Mouse (Mus musculus) midbrain, embryonic 13.5 days (tissue): ENCODE measurements around the gene Cep89. TPM values are rescaled to one million over a fixed set of nuclear protein-coding genes. Genes with fewer than 3 reads are reported as not detected.

Experiments
- ATAC-seq: fragments of 200-750 bp; cut with Nextera tagmentation; 2 replicates; pipeline ENCODE4 v1.8.0; 2017; ENCODE audit warnings: mild to moderate bottlenecking, moderate TSS enrichment, moderate library complexity
- H3K27ac ChIP-seq: fragments of 300-500 bp; sonication (generic); 2 replicates; pipeline ENCODE4 v1.5.1; 2015; ENCODE audit warnings: inconsistent platforms, mild to moderate bottlenecking, moderate library complexity
- H3K27me3 ChIP-seq: fragments of 300-500 bp; sonication (generic); 2 replicates; pipeline ENCODE4 v1.6.1; 2015; ENCODE audit warnings: mild to moderate bottlenecking, inconsistent platforms
- H3K36me3 ChIP-seq: fragments of 300-500 bp; sonication (generic); 2 replicates; pipeline ENCODE4 v1.6.1; 2015; ENCODE audit warnings: mild to moderate bottlenecking, inconsistent platforms
- H3K4me1 ChIP-seq: fragments of 300-500 bp; sonication (generic); replicated peaks from 2 replicates; pipeline ENCODE4 v1.6.1; 2015; ENCODE audit warnings: inconsistent platforms
- H3K4me2 ChIP-seq: fragments of 300-500 bp; sonication (generic); replicated peaks from 2 replicates; pipeline ENCODE4 v1.6.1; 2015; ENCODE audit warnings: moderate library complexity, mild to moderate bottlenecking, inconsistent platforms
- H3K4me3 ChIP-seq: fragments of 300-500 bp; sonication (generic); replicated peaks from 2 replicates; pipeline ENCODE4 v1.5.1; 2015; ENCODE audit warnings: mild to moderate bottlenecking, inconsistent platforms
- H3K9ac ChIP-seq: fragments of 300-500 bp; sonication (generic); replicated peaks from 2 replicates; pipeline ENCODE4 v1.6.1; 2015; ENCODE audit warnings: mild to moderate bottlenecking, inconsistent platforms
- H3K9me3 ChIP-seq: fragments of 300-500 bp; sonication (generic); 2 replicates; pipeline ENCODE4 v1.6.1; 2016; ENCODE audit warnings: mild to moderate bottlenecking, inconsistent platforms
- WGBS: fragments of 180-500 bp; shearing (Covaris S2); methylation state at CpG from one replicate; pipeline ENCODE4 v1.1.7; 2015; 5-methylcytosine and 5-hydroxymethylcytosine counted together
- polyA plus RNA-seq: library from polyadenylated mRNA; unstranded; fragments of >200 nt; fragmentation: Nextera tagmentation; extraction: Ambion mirVana; gene quantifications from 2 replicates; pipeline ENCODE4 v1.2.1, GENCODE M21; 2015

Gene Cep89
- polyA plus RNA-seq, 1 experiment from 2014 or later = 38.3 TPM

DNA sequence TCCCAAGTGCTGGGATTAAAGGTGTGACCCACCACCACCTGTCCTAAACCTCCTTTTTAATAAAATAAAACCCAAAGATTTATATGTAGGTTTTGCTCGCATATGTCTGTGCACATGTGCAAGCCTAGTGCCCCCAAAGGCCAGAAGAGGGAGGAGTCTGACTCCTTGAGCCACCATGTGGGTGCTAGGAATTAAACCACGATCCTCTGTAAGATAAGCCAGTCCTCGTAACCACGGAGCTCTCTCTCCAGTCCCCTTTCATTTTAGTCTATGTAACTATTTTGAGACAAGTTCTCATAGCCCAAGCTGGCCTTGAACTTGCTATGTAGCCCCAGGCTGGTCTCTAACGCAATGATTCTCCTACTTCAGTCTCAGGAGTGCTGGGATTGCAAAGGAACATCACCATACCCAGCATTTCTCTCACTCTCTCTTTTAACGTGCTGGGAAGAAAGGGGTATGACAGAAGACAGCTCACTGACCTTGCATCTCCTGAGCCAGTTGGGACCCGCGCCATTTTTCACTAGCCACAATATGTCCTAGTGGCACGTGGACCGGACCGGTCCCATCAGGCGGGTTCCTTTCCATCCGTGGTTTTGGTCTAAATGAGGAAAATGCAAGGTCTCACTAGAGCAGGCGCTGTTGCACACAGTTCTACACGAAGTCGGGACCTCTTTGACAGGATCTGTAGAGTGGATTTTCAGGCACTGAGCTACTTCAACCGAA, 940 bp upstream of the Cep89 start:
- peak overlapping the region; percentile 71 for H3K4me3 ChIP-seq
- peaks cover 48% of the 10 kb centered on the region for H3K36me3 ChIP-seq
- no peaks in the 10 kb centered on the region for H3K27me3 ChIP-seq
- peaks cover 23% of the 10 kb centered on the region for H3K4me1 ChIP-seq
- H3K27ac ChIP-seq = no peak overlapping the region
- peak overlapping the region; percentile 75 for H3K9ac ChIP-seq
- no peaks in the 10 kb centered on the region for H3K9me3 ChIP-seq
- WGBS = 11% methylated on average over 17 of the region's 17 CpGs
- peak; percentile 2; the same call in 1 of the 2 replicates for ATAC-seq
- peak overlapping the region; percentile 83 for H3K4me2 ChIP-seq

GRCm38 (mm10) chr7:35401169-35401568, 4.3 kb downstream of the Cep89 start:
- H3K36me3 ChIP-seq = peaks cover 67% of the 10 kb centered on the region
- H3K9ac ChIP-seq = no peak overlapping the region
- WGBS = 91% methylated on average over 4 of the region's 4 CpGs

DNA sequence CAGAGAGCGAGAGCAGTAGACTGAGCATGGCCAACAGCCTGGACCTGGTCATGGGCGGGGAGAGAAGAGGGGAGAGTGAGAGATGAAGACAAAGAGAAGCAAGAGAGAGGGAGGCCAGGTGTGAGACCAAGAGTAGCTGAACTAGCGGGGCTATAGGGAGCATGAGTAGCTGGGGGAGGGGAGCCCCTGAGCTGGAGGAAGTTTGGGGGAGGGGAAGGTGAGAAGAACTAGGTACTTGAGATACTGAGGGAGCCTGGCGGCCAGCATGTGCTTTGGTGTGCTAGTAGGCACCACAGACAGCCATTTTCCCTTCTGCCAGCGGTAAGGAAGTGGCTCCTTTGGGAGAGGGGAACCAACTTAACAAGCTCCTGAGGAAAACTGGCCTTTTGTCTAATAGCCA, 18.4 kb downstream of the Cep89 start:
- no peak overlapping the region for H3K27ac ChIP-seq
- H3K36me3 ChIP-seq = peaks cover 86% of the 10 kb centered on the region
- H3K27me3 ChIP-seq = no peaks in the 10 kb centered on the region
- no peak for ATAC-seq
- H3K9ac ChIP-seq = no peak overlapping the region
- WGBS = 74% methylated on average over 5 of the region's 5 CpGs
- no peak overlapping the region for H3K4me2 ChIP-seq
- no peak overlapping the region for H3K4me3 ChIP-seq
- no peaks in the 10 kb centered on the region for H3K4me1 ChIP-seq
- H3K9me3 ChIP-seq = no peaks in the 10 kb centered on the region

More at GRCm38 (mm10) chr7:35401169-35401568, 4.3 kb downstream of the Cep89 start:
- Histone ChIP-seq H3K9me3 (no peaks in the 10 kb centered on the region), H3K27me3 (no peaks in the 10 kb centered on the region), H3K4me3 (no peak overlapping the region), H3K4me2 (no peak overlapping the region), H3K4me1 (peaks cover 13% of the 10 kb centered on the region), H3K27ac (no peak overlapping the region)
- no peak for ATAC-seq

DNA sequence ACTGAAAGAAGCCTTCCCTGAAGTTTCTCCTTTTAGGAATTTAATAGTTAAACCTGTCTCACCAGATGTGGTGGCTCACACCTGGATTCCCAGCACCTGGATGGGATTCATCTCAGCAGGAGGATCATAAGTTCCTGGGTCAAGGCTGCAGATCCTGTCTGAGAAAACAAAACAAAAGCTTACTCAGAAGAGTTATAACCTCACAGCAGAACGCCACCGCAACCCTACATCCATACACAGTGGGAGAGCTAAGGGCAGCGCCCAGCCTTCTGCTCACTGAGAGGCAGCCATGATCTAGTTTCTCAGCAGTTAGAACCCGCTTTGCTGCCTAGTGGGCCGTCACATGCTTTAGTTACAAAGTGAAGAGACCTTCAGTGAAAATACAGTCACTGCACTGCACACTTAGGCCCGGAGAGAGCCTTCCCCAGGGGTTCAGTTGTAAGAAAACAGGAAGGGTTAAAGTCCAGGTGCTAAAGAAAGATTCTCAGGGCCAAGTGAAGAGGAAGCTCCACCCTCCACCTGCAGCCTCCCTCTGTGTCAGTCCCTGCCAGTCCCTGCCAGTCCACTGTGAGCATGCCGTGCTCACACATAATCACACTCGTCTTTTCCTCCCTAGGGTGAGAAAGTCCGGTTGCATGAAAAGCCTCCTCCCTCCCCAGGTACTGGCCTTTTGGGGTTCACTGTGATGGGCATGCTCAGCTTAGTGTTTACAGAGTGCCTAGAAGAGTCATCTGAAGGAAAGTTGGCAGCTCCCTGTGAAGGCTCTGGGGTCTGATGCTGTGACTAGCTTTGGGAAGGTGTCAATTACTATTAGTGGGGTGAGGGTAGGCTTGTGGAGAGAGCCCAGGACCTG, 19.2 kb downstream of the Cep89 start:
- no peak overlapping the region for H3K4me3 ChIP-seq
- H3K9ac ChIP-seq = no peak overlapping the region
- no peaks in the 10 kb centered on the region for H3K4me1 ChIP-seq
- H3K4me2 ChIP-seq = no peak overlapping the region
- WGBS = 87% methylated on average over 9 of the region's 9 CpGs
- no peaks in the 10 kb centered on the region for H3K27me3 ChIP-seq
- no peaks in the 10 kb centered on the region for H3K9me3 ChIP-seq
- peaks cover 86% of the 10 kb centered on the region for H3K36me3 ChIP-seq
- H3K27ac ChIP-seq = no peak overlapping the region
- ATAC-seq = no peak

- H3K27me3 ChIP-seq = no peaks in the 10 kb centered on the region
- H3K4me3 ChIP-seq = no peak overlapping the region
- WGBS = 87% methylated on average over 5 of the region's 5 CpGs
- no peak overlapping the region for H3K4me2 ChIP-seq
- no peaks in the 10 kb centered on the region for H3K4me1 ChIP-seq
- no peaks in the 10 kb centered on the region for H3K9me3 ChIP-seq
- H3K27ac ChIP-seq = no peak overlapping the region
- ATAC-seq = no peak
- no peak overlapping the region for H3K9ac ChIP-seq
- H3K36me3 ChIP-seq = peaks cover 87% of the 10 kb centered on the region
Observed at GRCm38 (mm10) chr7:35416654-35416948, 19.8 kb downstream of the Cep89 start.

GRCm38 (mm10) chr7:35423071-35423470, 26.2 kb downstream of the Cep89 start:
- no peak overlapping the region for H3K9ac ChIP-seq
- peaks cover 78% of the 10 kb centered on the region for H3K36me3 ChIP-seq
- H3K4me1 ChIP-seq = no peaks in the 10 kb centered on the region
- ATAC-seq = no peak
- H3K27ac ChIP-seq = no peak overlapping the region
- H3K27me3 ChIP-seq = no peaks in the 10 kb centered on the region
- 94% methylated on average over 10 of the region's 10 CpGs for WGBS
- no peak overlapping the region for H3K4me2 ChIP-seq
- no peak overlapping the region for H3K4me3 ChIP-seq
- no peaks in the 10 kb centered on the region for H3K9me3 ChIP-seq

DNA sequence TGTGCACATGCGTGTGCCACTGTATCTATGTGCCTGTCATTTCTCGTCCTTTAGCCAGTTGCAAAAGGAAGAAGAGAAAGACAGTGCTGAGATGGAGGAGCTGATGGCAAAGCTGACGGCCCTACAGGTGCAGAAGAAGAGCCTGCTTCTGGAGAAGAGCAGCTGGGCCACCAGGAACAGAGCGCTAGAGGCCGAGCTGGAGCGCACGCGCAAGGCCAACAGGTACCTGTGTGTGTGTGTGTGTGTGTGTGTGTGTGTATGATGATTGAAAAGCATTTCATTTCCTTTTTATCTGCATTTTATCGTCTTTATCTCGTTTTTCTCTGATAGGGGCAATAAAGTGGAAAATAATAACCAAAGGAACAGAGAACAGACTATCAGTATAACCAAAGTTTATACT, 31.3 kb downstream of the Cep89 start:
- no peak overlapping the region for H3K4me3 ChIP-seq
- H3K4me2 ChIP-seq = no peak overlapping the region
- H3K9ac ChIP-seq = no peak overlapping the region
- H3K27ac ChIP-seq = no peak overlapping the region
- H3K36me3 ChIP-seq = peaks cover 76% of the 10 kb centered on the region
- no peaks in the 10 kb centered on the region for H3K27me3 ChIP-seq
- ATAC-seq = no peak
- no peaks in the 10 kb centered on the region for H3K4me1 ChIP-seq
- WGBS = 93% methylated on average over 10 of the region's 10 CpGs
- no peaks in the 10 kb centered on the region for H3K9me3 ChIP-seq

GRCm38 (mm10) chr7:35435266-35435665, 38.4 kb downstream of the Cep89 start:
- 79% methylated on average over 9 of the region's 9 CpGs for WGBS
- Histone ChIP-seq H3K4me1 (0 out of 2 replicates have a peak, but pooled peaks cover 3% of the 10 kb centered on the region), H3K27ac (no peak overlapping the region), H3K27me3 (no peaks in the 10 kb centered on the region), H3K9ac (no peak overlapping the region), H3K4me3 (no peak overlapping the region), H3K9me3 (no peaks in the 10 kb centered on the region), H3K4me2 (no peak overlapping the region), H3K36me3 (peaks cover 82% of the 10 kb centered on the region)
- ATAC-seq = no peak

- H3K4me3 ChIP-seq = no peak overlapping the region
- H3K27ac ChIP-seq = no peak overlapping the region
- no peak overlapping the region for H3K9ac ChIP-seq
- H3K36me3 ChIP-seq = no peaks in the 10 kb centered on the region
- no peaks in the 10 kb centered on the region for H3K4me1 ChIP-seq
- H3K27me3 ChIP-seq = no peaks in the 10 kb centered on the region
- H3K4me2 ChIP-seq = no peak overlapping the region
- no peak for ATAC-seq
- no peaks in the 10 kb centered on the region for H3K9me3 ChIP-seq
- 35% methylated on average over 4 of the region's 4 CpGs for WGBS
Observed at GRCm38 (mm10) chr7:35447501-35447900, 50.7 kb downstream of the Cep89 start.

GRCm38 (mm10) chr7:35447996-35448846, 51.4 kb downstream of the Cep89 start, which contains the start of gene Slc7a9:
Slc7a9 (plus strand) TSS chr7:35448796.
- Histone ChIP-seq H3K27me3 (no peaks in the 10 kb centered on the region), H3K27ac (no peak within 1 kb of the TSS), H3K36me3 (no peaks in the 10 kb centered on the region), H3K9me3 (no peaks in the 10 kb centered on the region), H3K4me2 (no peak within 1 kb of the TSS), H3K4me3 (no peak within 1 kb of the TSS), H3K9ac (no peak within 1 kb of the TSS), H3K4me1 (no peaks in the 10 kb centered on the region)
- 30% methylated on average over 15 of the region's 15 CpGs for WGBS
- no peak for ATAC-seq

- Histone ChIP-seq H3K27me3 (no peaks in the 10 kb centered on the region), H3K4me3 (no peak overlapping the region), H3K4me2 (no peak overlapping the region), H3K9ac (no peak overlapping the region), H3K36me3 (no peaks in the 10 kb centered on the region), H3K9me3 (no peaks in the 10 kb centered on the region), H3K4me1 (no peaks in the 10 kb centered on the region), H3K27ac (no peak overlapping the region)
- no peak for ATAC-seq
- 87% methylated on average over 7 of the region's 7 CpGs for WGBS
Observed at GRCm38 (mm10) chr7:35448867-35449266, 52.0 kb downstream of the Cep89 start.
